Comparison of ENCODE assay signal across 8 mouse cellular contexts in genomic region chr5:149184104-149184843, GRCm38 (mm10). TPM values are rescaled to one million over a fixed set of nuclear protein-coding genes. Genes with fewer than 3 reads are reported as not detected.
A peak's percentile ranks its signal among the peaks of the same experiment; 100 is the strongest.
DNase-seq lines count a peak whose midpoint lies in the region; ATAC-seq and TF ChIP-seq lines count a peak whose summit lies in the region.

Gene Uspl1, plus strand, starts transcription at chr5:149184350.
Gene Hmgb1, minus strand, starts transcription at chr5:149184489.

- H3K9me3 ChIP-seq in embryonic facial prominence, embryonic 13.5 days, result no peaks in the 10 kb centered on the region
- no peaks in the 10 kb centered on the region for H3K9me3 ChIP-seq in limb, embryonic 12.5 days
- H3K9me3 ChIP-seq in midbrain, embryonic 15.5 days, result no peaks in the 10 kb centered on the region

- peak within 1 kb of the TSS; percentile 97 for H3K27ac ChIP-seq in embryonic facial prominence, embryonic 13.5 days
- H3K27ac ChIP-seq in kidney, adult 2 months (ENCODE audit: insufficient read depth, low read depth, low read length), result peak within 1 kb of the TSS; percentile 100
- peak within 1 kb of the TSS; percentile 97 for H3K27ac ChIP-seq in limb, embryonic 12.5 days
- H3K27ac ChIP-seq in midbrain, embryonic 15.5 days, result peak within 1 kb of the TSS; percentile 94
- peak within 1 kb of the TSS; percentile 96 for H3K27ac ChIP-seq in spleen, adult 2 months (ENCODE audit: insufficient read depth, low read length)

- peak; percentile 98 for TF ChIP-seq POLR2A in kidney, adult 2 months (IDR thresholded peaks at IDR 0.05; ENCODE audit: low read depth, low read length)
- TF ChIP-seq POLR2A in spleen, adult 2 months (IDR thresholded peaks at IDR 0.05; ENCODE audit: low read depth, low read length), result peak; percentile 99

- peaks cover 5% of the 10 kb centered on the region for H3K36me3 ChIP-seq in embryonic facial prominence, embryonic 13.5 days
- H3K36me3 ChIP-seq in kidney, adult 2 months (ENCODE audit: control insufficient read depth, insufficient read depth, low read length), result no peaks in the 10 kb centered on the region; the same call in 1 of the 2 replicates
- peaks cover 12% of the 10 kb centered on the region for H3K36me3 ChIP-seq in limb, embryonic 12.5 days
- peaks cover 1% of the 10 kb centered on the region for H3K36me3 ChIP-seq in midbrain, embryonic 15.5 days (replicated peaks)
- H3K36me3 ChIP-seq in spleen, adult 2 months (ENCODE audit: control insufficient read depth, insufficient read depth, low read length), result peaks cover 5% of the 10 kb centered on the region; the same call in 1 of the 2 replicates

- DNase-seq in 3134 (ENCODE audit: extremely low read depth, insufficient read length, low spot score), result peak; percentile 100
- peak; percentile 98 to 99 for DNase-seq in adrenal gland, postnatal 36 days
- peak; percentile 99 for DNase-seq in heart, adult 18-20 months
- peak; percentile 99 for DNase-seq in kidney, adult 2 months
- DNase-seq in spleen, adult 2 months (ENCODE audit: low read depth in 1 of 2, low spot score in 2 of 2), result peak; percentile 96 to 97

- peaks cover 16% of the 10 kb centered on the region for H3K4me1 ChIP-seq in embryonic facial prominence, embryonic 13.5 days
- no peaks in the 10 kb centered on the region for H3K4me1 ChIP-seq in kidney, adult 2 months (ENCODE audit: control insufficient read depth, insufficient read depth, low read length)
- H3K4me1 ChIP-seq in limb, embryonic 12.5 days (replicated peaks), result peaks cover 21% of the 10 kb centered on the region
- peaks cover 25% of the 10 kb centered on the region for H3K4me1 ChIP-seq in midbrain, embryonic 15.5 days
- H3K4me1 ChIP-seq in spleen, adult 2 months (ENCODE audit: control insufficient read depth, insufficient read depth, insufficient read length), result peaks cover 2% of the 10 kb centered on the region; the same call in 1 of the 2 replicates

- TF ChIP-seq CTCF in kidney, adult 2 months (conservative IDR thresholded peaks at IDR 0.05; ENCODE audit: insufficient read depth, insufficient read length, low read depth, low read length), result no peak
- TF ChIP-seq CTCF in spleen, adult 2 months (IDR thresholded peaks at IDR 0.05; ENCODE audit: extremely low read depth, insufficient read depth, insufficient read length, insufficient replicate concordance), result no peak

- peak within 1 kb of the TSS; percentile 77 for H3K4me2 ChIP-seq in embryonic facial prominence, embryonic 13.5 days
- H3K4me2 ChIP-seq in limb, embryonic 12.5 days, result peak within 1 kb of the TSS; percentile 81
- H3K4me2 ChIP-seq in midbrain, embryonic 15.5 days, result peak within 1 kb of the TSS; percentile 64

- peak within 1 kb of the TSS; percentile 81 for H3K4me3 ChIP-seq in embryonic facial prominence, embryonic 13.5 days
- H3K4me3 ChIP-seq in kidney, adult 2 months (ENCODE audit: insufficient read depth, low read depth, low read length), result peak within 1 kb of the TSS; percentile 96
- H3K4me3 ChIP-seq in limb, embryonic 12.5 days (replicated peaks), result peak within 1 kb of the TSS; percentile 75
- peak within 1 kb of the TSS; percentile 80 for H3K4me3 ChIP-seq in midbrain, embryonic 15.5 days
- peak within 1 kb of the TSS; percentile 84 for H3K4me3 ChIP-seq in spleen, adult 2 months (ENCODE audit: extremely low read depth, insufficient read depth, insufficient read length)

- peak; percentile 99 for ATAC-seq in embryonic facial prominence, embryonic 13.5 days (ENCODE audit: insufficient number of reproducible peaks, insufficient read depth, low FRiP score, low TSS enrichment, low read depth)
- ATAC-seq in limb, embryonic 12.5 days (ENCODE audit: insufficient number of reproducible peaks, insufficient read depth, low FRiP score, low TSS enrichment, low read depth), result peak; percentile 96
- ATAC-seq in midbrain, embryonic 15.5 days (replicated peaks), result peak; percentile 99

- no peaks in the 10 kb centered on the region for H3K27me3 ChIP-seq in embryonic facial prominence, embryonic 13.5 days
- no peaks in the 10 kb centered on the region for H3K27me3 ChIP-seq in kidney, adult 2 months (replicated peaks; ENCODE audit: control insufficient read depth, insufficient read depth, low read length)
- no peaks in the 10 kb centered on the region for H3K27me3 ChIP-seq in limb, embryonic 12.5 days
- H3K27me3 ChIP-seq in midbrain, embryonic 15.5 days (replicated peaks), result no peaks in the 10 kb centered on the region
- H3K27me3 ChIP-seq in spleen, adult 2 months (ENCODE audit: control insufficient read depth, insufficient read depth, low read length), result no peaks in the 10 kb centered on the region

- WGBS in embryonic facial prominence, embryonic 13.5 days, result under 1% methylated on average over 59 of the region's 59 CpGs
- WGBS in kidney, adult 2 months, result under 1% methylated on average over 57 of the region's 59 CpGs
- under 1% methylated on average over 52 of the region's 59 CpGs for WGBS in limb, embryonic 12.5 days
- under 1% methylated on average over 51 of the region's 59 CpGs for WGBS in midbrain, embryonic 15.5 days
- WGBS in spleen, adult 2 months, result under 1% methylated on average over 58 of the region's 59 CpGs

- peak within 1 kb of the TSS; percentile 87 for H3K9ac ChIP-seq in embryonic facial prominence, embryonic 13.5 days
- peak within 1 kb of the TSS; percentile 83 for H3K9ac ChIP-seq in limb, embryonic 12.5 days (replicated peaks)
- H3K9ac ChIP-seq in midbrain, embryonic 15.5 days, result peak within 1 kb of the TSS; percentile 79

RNA-seq across cellular contexts. Expression of gene Uspl1, which starts in this region (rescaled TPM):
- 10 to 100 TPM; 29.9 to 40.6 TPM for total RNA-seq in adrenal gland, postnatal 36 days (2021)
- polyA plus RNA-seq in embryonic facial prominence, embryonic 13.5 days (2015; fragmentation: Nextera tagmentation; extraction: Ambion mirVana), result 49.7 and 50.2 TPM in 2 replicates
- 10 to 100 TPM; 22.0 to 23.9 TPM for total RNA-seq in heart, adult 18-20 months (2021)
- 9.4 and 9.9 TPM in 2 replicates for polyA plus RNA-seq in kidney, adult 2 months (2012; rRNA removed)
- polyA plus RNA-seq in limb, embryonic 12.5 days (2016; fragmentation: Nextera tagmentation; extraction: Ambion mirVana), result 72.7 and 75.0 TPM in 2 replicates
- 54.3 and 56.1 TPM in 2 replicates for polyA plus RNA-seq in midbrain, embryonic 15.5 days (2015; fragmentation: Nextera tagmentation; extraction: Ambion mirVana)
- polyA plus RNA-seq in spleen, adult 2 months (2012; rRNA removed), result 7.8 and 8.5 TPM in 2 replicates

RNA-seq across cellular contexts. Expression of gene Hmgb1, which starts in this region (rescaled TPM):
- total RNA-seq in adrenal gland, postnatal 36 days (2021), result 100 to 1,000 TPM; 141 to 161 TPM
- 1,696 and 1,769 TPM in 2 replicates for polyA plus RNA-seq in embryonic facial prominence, embryonic 13.5 days (2015; fragmentation: Nextera tagmentation; extraction: Ambion mirVana)
- 100 to 1,000 TPM in 1 of 2 experiments, 10 to 100 TPM in 1; 79.8 to 103 TPM for total RNA-seq in heart, adult 18-20 months (2021)
- 33.6 and 48.1 TPM in 2 replicates for polyA plus RNA-seq in kidney, adult 2 months (2012; rRNA removed)
- polyA plus RNA-seq in limb, embryonic 12.5 days (2016; fragmentation: Nextera tagmentation; extraction: Ambion mirVana), result 1,952 and 2,010 TPM in 2 replicates
- polyA plus RNA-seq in midbrain, embryonic 15.5 days (2015; fragmentation: Nextera tagmentation; extraction: Ambion mirVana), result 690 and 713 TPM in 2 replicates
- 18.9 and 21.6 TPM in 2 replicates for polyA plus RNA-seq in spleen, adult 2 months (2012; rRNA removed)

Comparison
In these comparisons a context has a peak if more than half of its experiments do, and no peak if none do; other contexts are left out.
1. Peak in every context shown above with its lines: DNase-seq, ATAC-seq, H3K4me3 ChIP-seq and H3K27ac ChIP-seq.
2. RNA of gene Hmgb1 (polyA plus RNA-seq): 1,952 to 2,010 TPM in limb, embryonic 12.5 days, 1,696 to 1,769 TPM in embryonic facial prominence, embryonic 13.5 days and 690 to 713 TPM in midbrain, embryonic 15.5 days; 33.6 to 48.1 TPM in kidney, adult 2 months and 18.9 to 21.6 TPM in spleen, adult 2 months; every median in the first group is over 10 times any median in the second.